Mouse (Mus musculus) embryonic facial prominence, embryonic 10.5 days (tissue): ENCODE data around the gene P3h2. TPM values are rescaled to one million over a fixed set of nuclear protein-coding genes. Genes with fewer than 3 reads are reported as not detected.

Source experiments
- DNase-seq: peaks from one replicate; pipeline ENCODE4 v3.0.0-alpha.2; 2017; ENCODE audit warnings: low spot score
- H3K27ac ChIP-seq: fragments of 300-500 bp; sonication (generic); replicated peaks from 2 replicates; pipeline ENCODE4 v1.5.1; 2016; ENCODE audit warnings: mild to moderate bottlenecking
- H3K27me3 ChIP-seq: fragments of 300-500 bp; sonication (generic); replicated peaks from 2 replicates; pipeline ENCODE4 v1.6.1; 2016; ENCODE audit warnings: low read depth, mild to moderate bottlenecking; ENCODE audit not compliant: poor library complexity, severe bottlenecking
- H3K36me3 ChIP-seq: fragments of 300-500 bp; sonication (generic); replicated peaks from 2 replicates; pipeline ENCODE4 v1.6.1; 2016; ENCODE audit warnings: mild to moderate bottlenecking, moderate library complexity
- H3K4me1 ChIP-seq: fragments of 300-500 bp; sonication (generic); 2 replicates; pipeline ENCODE4 v1.6.1; 2016
- H3K4me3 ChIP-seq: fragments of 300-500 bp; sonication (generic); 2 replicates; pipeline ENCODE4 v1.5.1; 2016; ENCODE audit warnings: mild to moderate bottlenecking, moderate library complexity
- H3K9me3 ChIP-seq: fragments of 300-500 bp; sonication (generic); 2 replicates; pipeline ENCODE4 v1.6.1; 2016; ENCODE audit warnings: mild to moderate bottlenecking
- WGBS: fragments of 180-500 bp; shearing (Covaris S2); methylation state at CpG from one replicate; pipeline ENCODE4 v1.1.7; 2016; 5-methylcytosine and 5-hydroxymethylcytosine counted together
- polyA plus RNA-seq: library from polyadenylated mRNA; unstranded; fragments of >200 nt; fragmentation: Nextera tagmentation; extraction: Ambion mirVana; gene quantifications from 2 replicates; pipeline ENCODE4 v1.2.1, GENCODE M21; 2016

P3h2 gene
- polyA plus RNA-seq, 1 experiment from 2014 or later, result 3.7 TPM

DNA sequence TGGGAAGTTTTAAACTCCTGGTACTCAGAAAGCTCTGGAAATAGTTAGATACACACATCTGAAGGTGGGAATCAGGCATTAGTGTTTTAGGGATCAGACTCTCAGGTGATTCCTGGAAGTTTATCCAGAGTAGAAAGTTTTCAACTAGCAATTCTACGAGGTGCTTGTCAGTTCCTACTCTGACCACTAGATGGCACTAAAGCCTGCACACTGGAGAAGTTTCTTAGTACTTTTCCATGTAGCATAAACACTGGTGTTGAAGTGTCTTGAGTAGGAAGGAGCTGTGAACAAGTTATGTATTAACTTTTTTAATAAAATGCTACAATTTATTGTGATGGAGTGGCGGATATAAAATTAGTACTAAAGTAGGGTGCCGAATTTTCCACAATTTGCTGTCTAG, 141.7 kb downstream of the P3h2 start:
- no peaks in the 10 kb centered on the region for H3K9me3 ChIP-seq
- no peak overlapping the region for H3K4me3 ChIP-seq
- H3K27ac ChIP-seq, result no peak overlapping the region
- H3K4me1 ChIP-seq, result peaks cover 3% of the 10 kb centered on the region; the same call in 1 of the 2 replicates
- H3K27me3 ChIP-seq, result no peaks in the 10 kb centered on the region
- DNase-seq, result peak; percentile 55
- WGBS, result 26% methylated on average over 3 of the region's 3 CpGs
- H3K36me3 ChIP-seq, result no peaks in the 10 kb centered on the region

DNA sequence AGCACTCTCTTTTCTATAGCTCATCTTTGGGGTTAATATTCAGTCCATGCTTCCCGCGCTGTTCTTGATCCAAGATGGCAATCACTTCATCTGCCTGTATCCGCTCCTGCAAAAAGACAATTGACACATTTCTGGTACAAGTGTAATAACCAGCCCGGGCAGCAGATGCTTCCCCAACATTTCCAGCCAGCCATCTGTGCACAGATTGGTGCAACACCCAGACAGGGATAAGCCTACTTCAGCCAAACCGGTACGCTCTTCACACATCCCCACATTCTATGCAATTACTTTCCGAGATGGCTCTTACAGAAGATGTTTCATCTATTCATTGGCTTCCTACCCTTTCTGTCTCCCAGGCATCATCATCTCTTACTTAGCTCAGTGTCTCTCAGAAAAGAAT, 145.2 kb downstream of the P3h2 start:
- H3K9me3 ChIP-seq, result no peaks in the 10 kb centered on the region
- H3K27me3 ChIP-seq, result no peaks in the 10 kb centered on the region
- no peak for DNase-seq
- H3K4me1 ChIP-seq, result peaks cover 3% of the 10 kb centered on the region; the same call in 1 of the 2 replicates
- H3K36me3 ChIP-seq, result no peaks in the 10 kb centered on the region
- no peak overlapping the region for H3K4me3 ChIP-seq
- no peak overlapping the region for H3K27ac ChIP-seq
- WGBS, result 94% methylated on average over 7 of the region's 7 CpGs

DNA sequence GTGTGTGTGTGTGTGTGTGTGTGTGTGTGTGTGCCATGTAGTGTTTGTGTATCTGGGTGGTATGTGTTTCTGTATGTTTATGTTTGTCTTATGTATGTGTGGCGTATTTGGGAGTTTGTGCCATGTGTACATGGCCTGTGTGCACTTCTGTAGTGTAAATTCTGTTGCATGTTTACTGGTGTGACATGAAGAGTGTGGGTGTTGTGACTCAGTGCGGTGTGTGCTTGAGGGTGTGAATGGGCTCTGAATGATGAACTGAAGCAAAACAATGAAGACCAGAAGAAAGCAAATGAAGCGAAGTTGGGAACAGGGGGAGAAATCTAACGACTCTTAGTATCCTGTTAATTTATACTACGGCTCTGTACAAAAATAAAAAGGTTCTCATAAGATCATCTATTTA, 145.7 kb downstream of the P3h2 start:
- no peak overlapping the region for H3K27ac ChIP-seq
- H3K4me1 ChIP-seq, result peaks cover 4% of the 10 kb centered on the region; the same call in 1 of the 2 replicates
- WGBS, result 91% methylated on average over 5 of the region's 5 CpGs
- no peaks in the 10 kb centered on the region for H3K27me3 ChIP-seq
- no peak for DNase-seq
- H3K36me3 ChIP-seq, result no peaks in the 10 kb centered on the region
- H3K4me3 ChIP-seq, result no peak overlapping the region
- no peaks in the 10 kb centered on the region for H3K9me3 ChIP-seq

DNA sequence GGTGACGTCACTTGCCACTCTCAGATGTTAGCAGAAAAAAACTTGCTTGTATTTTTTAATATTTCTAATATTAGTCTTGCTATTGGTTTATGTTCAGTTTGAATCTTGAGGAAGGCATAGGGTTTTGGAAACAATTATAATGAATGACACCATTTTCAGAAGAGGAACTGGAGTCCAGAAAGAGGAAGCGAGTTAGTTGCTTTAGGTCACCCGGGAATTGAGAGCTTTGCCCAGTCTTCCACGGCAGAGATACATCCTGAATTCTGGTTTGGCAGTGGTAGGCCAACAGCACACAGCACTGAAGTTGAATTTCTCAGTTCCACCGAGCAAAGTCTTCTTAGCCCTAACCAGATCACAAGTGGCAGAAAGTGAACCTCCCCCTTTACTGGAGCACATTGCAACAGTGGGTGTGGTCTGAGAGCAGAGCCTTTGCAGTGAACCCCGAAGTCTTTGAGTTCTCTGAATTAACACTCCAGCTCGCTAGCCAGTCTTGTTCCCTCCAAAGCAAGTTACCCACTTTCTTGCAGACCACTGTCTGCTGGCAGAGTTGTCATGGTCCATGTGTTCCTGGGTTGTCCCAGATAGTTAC, 146.8 kb downstream of the P3h2 start:
- WGBS, result 69% methylated on average over 7 of the region's 7 CpGs
- no peaks in the 10 kb centered on the region for H3K9me3 ChIP-seq

DNA sequence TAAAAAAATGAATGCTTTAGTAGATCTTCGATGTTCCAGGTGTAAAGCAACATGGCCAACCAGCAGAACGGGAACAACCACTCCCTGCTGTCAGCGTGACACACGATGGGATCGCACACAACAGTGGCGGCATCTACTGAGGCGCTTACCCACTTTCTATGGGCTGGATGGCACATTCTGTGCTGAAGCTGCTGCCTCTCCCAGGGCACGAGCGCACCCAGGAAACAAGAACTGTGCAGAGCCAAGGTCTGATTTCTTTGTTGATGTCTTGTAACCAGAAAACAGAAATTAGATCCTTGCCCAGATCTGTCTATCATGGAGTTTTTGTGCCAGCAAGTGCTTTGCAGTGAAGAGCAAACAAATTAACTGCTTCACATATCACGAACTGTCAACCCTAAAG, 147.4 kb downstream of the P3h2 start:
- WGBS, result 93% methylated on average over 10 of the region's 10 CpGs

More for the DNA sequence above, 146.8 kb downstream of the P3h2 start:
- no peak for DNase-seq
- Histone ChIP-seq H3K27ac (no peak overlapping the region), H3K4me3 (no peak overlapping the region), H3K27me3 (no peaks in the 10 kb centered on the region), H3K4me1 (peaks cover 10% of the 10 kb centered on the region; the same call in 1 of the 2 replicates), H3K36me3 (no peaks in the 10 kb centered on the region)

DNA sequence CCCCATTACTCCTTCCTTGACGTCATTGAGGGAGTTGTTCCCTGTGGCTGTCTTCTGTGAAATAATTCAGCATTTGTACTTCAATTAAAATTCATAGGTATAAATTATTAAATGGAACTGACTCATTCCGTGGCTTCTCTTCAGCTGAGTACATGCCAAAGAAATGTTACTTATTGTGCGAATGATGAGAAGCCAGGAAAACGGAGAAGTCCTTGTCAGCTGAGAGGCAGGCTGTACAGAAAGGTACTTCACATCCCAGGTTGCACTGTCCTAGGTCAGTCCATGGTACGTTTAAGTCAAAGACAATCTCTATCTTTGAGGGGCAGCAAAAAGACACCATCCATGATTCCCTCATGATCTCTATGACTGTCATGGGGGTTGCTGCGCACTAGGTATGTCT, 148.8 kb downstream of the P3h2 start:
- Histone ChIP-seq H3K36me3 (no peaks in the 10 kb centered on the region), H3K9me3 (no peaks in the 10 kb centered on the region), H3K27me3 (no peaks in the 10 kb centered on the region), H3K4me1 (peaks cover 10% of the 10 kb centered on the region; the same call in 1 of the 2 replicates), H3K27ac (no peak overlapping the region), H3K4me3 (no peak overlapping the region)
- WGBS, result 94% methylated on average over 6 of the region's 6 CpGs
- no peak for DNase-seq

More for the DNA sequence above, 147.4 kb downstream of the P3h2 start:
- peaks cover 10% of the 10 kb centered on the region; the same call in 1 of the 2 replicates for H3K4me1 ChIP-seq
- H3K4me3 ChIP-seq, result no peak overlapping the region
- H3K27ac ChIP-seq, result no peak overlapping the region
- no peaks in the 10 kb centered on the region for H3K9me3 ChIP-seq
- no peak for DNase-seq
- no peaks in the 10 kb centered on the region for H3K27me3 ChIP-seq
- no peaks in the 10 kb centered on the region for H3K36me3 ChIP-seq

DNA sequence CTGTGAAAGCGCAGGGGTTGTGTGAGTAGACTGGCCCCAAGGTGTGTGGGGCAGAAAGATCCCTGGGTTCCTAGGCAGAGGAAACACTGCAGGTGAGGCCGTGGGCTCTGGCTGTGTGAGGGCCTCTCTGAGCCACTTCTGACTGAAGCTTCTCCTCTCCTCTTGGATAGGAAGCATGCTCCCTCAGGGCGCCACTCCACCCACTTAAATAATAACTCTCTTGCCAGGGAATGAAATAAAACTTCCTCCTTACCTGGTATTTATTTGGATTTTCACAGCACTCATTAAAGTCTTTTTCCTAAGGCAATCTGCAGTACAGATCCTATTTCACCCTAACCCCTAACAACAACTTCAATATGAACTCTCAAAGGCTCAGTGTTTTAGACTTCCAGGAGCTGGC, 151.0 kb downstream of the P3h2 start:
- Histone ChIP-seq H3K4me1 (peaks cover 10% of the 10 kb centered on the region; the same call in 1 of the 2 replicates), H3K36me3 (no peaks in the 10 kb centered on the region), H3K9me3 (no peaks in the 10 kb centered on the region), H3K27me3 (no peaks in the 10 kb centered on the region), H3K4me3 (no peak overlapping the region), H3K27ac (no peak overlapping the region)
- no peak for DNase-seq
- WGBS, result 71% methylated on average over 3 of the region's 3 CpGs

DNA sequence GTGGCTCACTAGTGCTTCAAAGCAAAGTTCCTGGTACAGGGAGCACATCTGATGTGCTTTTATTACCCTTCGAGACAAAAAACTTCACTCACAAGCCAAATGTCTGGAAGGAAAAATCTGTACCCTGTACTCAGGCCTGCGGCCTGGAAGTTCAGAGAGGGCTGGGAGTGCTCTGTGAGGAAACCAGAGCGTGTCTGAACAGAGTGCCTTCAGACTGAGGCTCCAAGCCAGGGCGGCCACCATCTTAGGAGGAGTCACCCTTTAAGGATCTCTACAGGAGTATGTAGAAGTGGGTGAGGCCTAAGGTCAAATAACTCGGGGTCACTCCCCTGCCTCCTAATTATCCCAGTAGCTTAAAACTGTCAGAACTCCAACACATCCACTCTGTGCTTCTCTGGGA, 152.2 kb downstream of the P3h2 start:
- H3K27me3 ChIP-seq, result no peaks in the 10 kb centered on the region
- H3K36me3 ChIP-seq, result no peaks in the 10 kb centered on the region
- H3K4me3 ChIP-seq, result no peak overlapping the region
- peaks cover 7% of the 10 kb centered on the region; the same call in 1 of the 2 replicates for H3K4me1 ChIP-seq
- H3K9me3 ChIP-seq, result no peaks in the 10 kb centered on the region
- 82% methylated on average over 5 of the region's 5 CpGs for WGBS
- H3K27ac ChIP-seq, result no peak overlapping the region
- no peak for DNase-seq

DNA sequence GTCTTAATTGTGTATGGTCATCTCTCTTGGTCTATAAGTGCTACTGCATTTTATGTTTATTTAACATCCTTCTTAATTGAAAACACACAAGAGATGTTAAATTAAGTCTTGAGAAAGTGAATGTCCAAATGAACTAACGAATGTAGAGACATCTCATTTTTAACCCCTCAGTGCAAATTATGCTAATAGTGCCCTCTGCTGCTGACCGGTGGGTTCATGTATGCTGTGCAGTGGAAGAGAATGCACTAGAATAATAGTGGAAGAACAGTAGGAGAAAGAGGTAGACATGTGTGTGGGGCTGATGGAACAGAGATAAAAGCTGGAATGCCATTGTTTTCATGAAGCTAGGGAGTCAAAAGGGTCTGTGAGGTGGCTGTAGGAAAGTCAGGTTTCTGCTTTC, 153.6 kb downstream of the P3h2 start:
- peaks cover 7% of the 10 kb centered on the region; the same call in 1 of the 2 replicates for H3K4me1 ChIP-seq
- H3K27me3 ChIP-seq, result no peaks in the 10 kb centered on the region
- DNase-seq, result no peak
- no peaks in the 10 kb centered on the region for H3K9me3 ChIP-seq
- H3K36me3 ChIP-seq, result no peaks in the 10 kb centered on the region
- no peak overlapping the region for H3K4me3 ChIP-seq
- no peak overlapping the region for H3K27ac ChIP-seq
- 66% methylated on average over 2 of the region's 2 CpGs for WGBS

DNA sequence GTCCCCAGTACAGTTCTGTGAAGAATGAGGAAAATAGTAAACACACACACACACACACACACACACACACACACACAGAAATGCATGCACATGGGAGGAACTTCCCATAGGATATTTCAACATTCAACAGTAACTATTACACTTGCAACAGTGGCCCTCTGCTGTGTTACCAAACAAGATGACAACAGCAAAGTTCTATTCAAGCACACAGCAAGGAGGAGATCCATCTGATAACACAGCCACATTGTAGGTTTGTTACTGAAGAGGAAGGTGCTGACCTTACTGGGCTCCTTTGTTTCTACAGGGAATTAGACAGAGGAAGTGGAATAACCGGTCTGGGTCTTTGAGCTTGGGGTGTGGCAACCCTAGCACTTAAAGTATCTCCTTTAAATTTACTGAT, 157.5 kb downstream of the P3h2 start:
- Histone ChIP-seq H3K36me3 (no peaks in the 10 kb centered on the region), H3K4me3 (no peak overlapping the region), H3K4me1 (no peaks in the 10 kb centered on the region), H3K27me3 (no peaks in the 10 kb centered on the region), H3K27ac (no peak overlapping the region), H3K9me3 (no peaks in the 10 kb centered on the region)
- no peak for DNase-seq
- 63% methylated on average over 1 of the region's 1 CpGs for WGBS

DNA sequence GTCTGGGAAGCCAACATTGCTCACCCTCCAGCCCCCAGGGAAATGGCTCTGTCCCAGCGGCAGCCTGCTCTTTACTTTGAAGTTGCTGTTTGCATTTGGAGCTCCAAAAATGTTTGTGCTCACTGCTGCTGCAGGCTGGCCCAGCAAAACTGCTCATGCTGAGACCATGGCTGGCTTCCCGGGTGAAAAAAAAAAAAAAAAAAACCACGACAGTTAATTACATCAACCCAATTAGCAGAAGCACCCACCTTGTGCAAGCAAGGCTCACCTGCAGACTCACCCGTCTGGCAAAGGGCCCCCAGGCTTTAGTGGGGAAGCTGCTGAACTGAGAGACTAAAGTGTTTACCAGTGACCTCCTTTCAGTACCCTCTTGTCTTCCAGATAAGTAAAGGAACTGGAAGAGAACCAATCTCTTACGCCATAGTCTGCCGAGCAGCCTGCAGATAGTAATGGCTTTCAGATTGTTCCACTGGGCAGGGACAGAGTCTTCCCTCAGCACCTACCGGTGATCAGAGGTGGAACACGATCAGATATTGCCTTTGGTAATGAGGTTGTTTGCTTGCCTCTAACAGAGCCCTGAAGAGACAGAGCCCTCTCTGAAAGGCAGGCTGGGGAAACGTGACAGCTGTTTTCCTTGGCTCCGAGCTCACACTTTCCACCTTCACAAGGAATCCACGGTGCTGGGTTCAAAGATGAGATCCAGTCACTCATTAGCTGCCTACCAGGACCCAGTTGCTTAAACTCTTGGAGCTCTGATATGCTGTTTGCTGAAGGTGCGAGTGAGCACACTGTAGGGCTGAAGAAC, 160.2 kb downstream of the P3h2 start:
- no peaks in the 10 kb centered on the region for H3K27me3 ChIP-seq
- WGBS, result 63% methylated on average over 12 of the region's 12 CpGs
- H3K4me3 ChIP-seq, result no peak overlapping the region
- no peaks in the 10 kb centered on the region for H3K36me3 ChIP-seq
- no peak overlapping the region for H3K27ac ChIP-seq
- H3K4me1 ChIP-seq, result no peaks in the 10 kb centered on the region
- DNase-seq, result no peak
- no peaks in the 10 kb centered on the region for H3K9me3 ChIP-seq

DNA sequence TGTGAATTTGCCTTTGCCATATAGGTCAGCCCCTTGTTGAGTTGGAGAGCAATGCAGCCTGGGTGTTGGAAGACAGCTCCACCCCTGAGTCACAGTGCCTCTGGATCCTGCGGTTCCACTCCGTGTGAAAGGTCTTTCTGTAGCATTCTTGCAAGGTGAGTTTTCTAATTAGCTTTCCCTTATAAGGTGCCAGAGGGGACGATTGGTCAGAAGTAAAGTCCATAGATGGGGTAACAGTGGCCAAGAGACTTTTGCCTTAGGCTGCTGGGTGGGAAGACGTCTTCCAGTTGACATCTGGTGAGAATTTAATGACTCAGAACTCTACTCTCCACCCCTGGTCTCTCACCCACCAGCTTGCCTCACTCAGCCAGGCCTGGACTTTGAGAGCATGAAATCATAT, 163.3 kb downstream of the P3h2 start:
- Histone ChIP-seq H3K4me3 (no peak overlapping the region), H3K27me3 (no peaks in the 10 kb centered on the region), H3K36me3 (no peaks in the 10 kb centered on the region), H3K27ac (no peak overlapping the region), H3K4me1 (no peaks in the 10 kb centered on the region), H3K9me3 (no peaks in the 10 kb centered on the region)
- DNase-seq, result no peak
- 67% methylated on average over 4 of the region's 4 CpGs for WGBS

DNA sequence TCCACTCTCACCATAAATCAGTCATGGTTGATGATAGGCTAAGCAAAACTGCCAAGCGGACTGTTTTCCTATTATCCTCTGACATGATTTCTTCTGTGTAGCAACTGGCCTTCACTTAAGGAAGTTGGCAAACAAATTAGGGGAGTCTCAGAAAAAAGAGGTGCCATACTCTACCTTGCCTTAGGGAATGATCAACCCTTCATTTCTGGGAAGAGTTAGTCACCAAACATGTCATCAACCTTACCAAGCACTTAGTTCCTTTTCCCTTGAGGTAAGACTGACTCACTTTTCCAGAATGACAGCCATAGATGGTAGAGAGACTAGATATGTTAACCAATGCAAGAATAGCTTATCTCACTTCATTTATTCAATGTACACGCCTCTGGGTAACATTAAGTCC, 171.4 kb downstream of the P3h2 start:
- no peak overlapping the region for H3K27ac ChIP-seq
- 88% methylated on average over 2 of the region's 2 CpGs for WGBS

More for the DNA sequence above, 171.4 kb downstream of the P3h2 start:
- H3K4me3 ChIP-seq, result no peak overlapping the region
- H3K9me3 ChIP-seq, result no peaks in the 10 kb centered on the region
- no peaks in the 10 kb centered on the region for H3K4me1 ChIP-seq
- DNase-seq, result no peak
- no peaks in the 10 kb centered on the region for H3K36me3 ChIP-seq
- no peaks in the 10 kb centered on the region for H3K27me3 ChIP-seq
